Comparison of ENCODE assay signal across 8 mouse cellular contexts in genomic region chr3:22077657-22078475, GRCm38 (mm10). TPM values are rescaled to one million over a fixed set of nuclear protein-coding genes. Genes with fewer than 3 reads are reported as not detected.
DNase-seq lines count a peak whose midpoint lies in the region; ATAC-seq and TF ChIP-seq lines count a peak whose summit lies in the region.

No protein-coding gene starts in this region.

- H3K4me3 ChIP-seq in erythroblast, embryonic 14.5 days (replicated peaks) = peak overlapping the region; percentile 84
- peak overlapping the region; percentile 37 for H3K4me3 ChIP-seq in bone marrow, adult 2 months (replicated peaks; ENCODE audit: control insufficient read depth, low read depth, low read length)
- H3K4me3 ChIP-seq in forebrain, embryonic 11.5 days (ENCODE audit: low read depth, low read length) = peak overlapping the region; percentile 90
- H3K4me3 ChIP-seq in hindbrain, embryonic 14.5 days (replicated peaks; ENCODE audit: low read length) = peak overlapping the region; percentile 98
- H3K4me3 ChIP-seq in limb, embryonic 11.5 days (ENCODE audit: low read depth, low read length) = peak overlapping the region; percentile 80
- peak overlapping the region; percentile 81 for H3K4me3 ChIP-seq in midbrain, embryonic 15.5 days

- TF ChIP-seq POLR2A in bone marrow, adult 2 months (IDR thresholded peaks at IDR 0.05; ENCODE audit: borderline replicate concordance, control insufficient read depth, low read depth, low read length) = no peak

- H3K27ac ChIP-seq in bone marrow, adult 2 months (ENCODE audit: control insufficient read depth, insufficient read depth, low read depth, low read length, poor library complexity) = no peak overlapping the region
- H3K27ac ChIP-seq in forebrain, embryonic 11.5 days (ENCODE audit: low read depth, low read length) = no peak overlapping the region
- peak overlapping the region; percentile 99; the same call in 1 of the 2 replicates for H3K27ac ChIP-seq in hindbrain, embryonic 14.5 days
- no peak overlapping the region for H3K27ac ChIP-seq in limb, embryonic 11.5 days (replicated peaks; ENCODE audit: low read depth, low read length)
- peak overlapping the region; percentile 98 for H3K27ac ChIP-seq in midbrain, embryonic 15.5 days

- H3K9me3 ChIP-seq in erythroblast, embryonic 14.5 days (ENCODE audit: control insufficient read depth, low read length) = no peaks in the 10 kb centered on the region
- H3K9me3 ChIP-seq in forebrain, embryonic 11.5 days (ENCODE audit: control insufficient read depth, low read length) = no peaks in the 10 kb centered on the region
- no peaks in the 10 kb centered on the region for H3K9me3 ChIP-seq in hindbrain, embryonic 14.5 days (ENCODE audit: control insufficient read depth, low read length)
- H3K9me3 ChIP-seq in limb, embryonic 11.5 days (ENCODE audit: control insufficient read depth, low read length) = no peaks in the 10 kb centered on the region
- H3K9me3 ChIP-seq in midbrain, embryonic 15.5 days = no peaks in the 10 kb centered on the region

- ATAC-seq in erythroblast, adult 5-6 weeks (replicated peaks; ENCODE audit: low FRiP score, poor library complexity, severe bottlenecking) = no peak
- no peak for ATAC-seq in forebrain, embryonic 11.5 days (replicated peaks; ENCODE audit: low FRiP score)
- no peak for ATAC-seq in hindbrain, embryonic 14.5 days (ENCODE audit: low FRiP score)
- ATAC-seq in limb, embryonic 11.5 days (ENCODE audit: insufficient number of reproducible peaks, low FRiP score, low TSS enrichment, low read depth) = no peak
- no peak for ATAC-seq in midbrain, embryonic 15.5 days (replicated peaks)

- DNase-seq in forebrain, embryonic 11.5 days (ENCODE audit: low spot score) = peak; percentile 57
- DNase-seq in hindbrain, embryonic 14.5 days (ENCODE audit: low spot score) = no peak
- peak; percentile 47 for DNase-seq in limb, embryonic 11.5 days (ENCODE audit: low spot score)
- DNase-seq in thymus, postnatal 36 days = peak; percentile 38 to 54

- H3K4me1 ChIP-seq in erythroblast, embryonic 14.5 days (ENCODE audit: control insufficient read depth) = peaks cover 64% of the 10 kb centered on the region
- H3K4me1 ChIP-seq in bone marrow, adult 2 months (ENCODE audit: control insufficient read depth, insufficient read depth, low read length) = peaks cover 9% of the 10 kb centered on the region
- peaks cover 7% of the 10 kb centered on the region for H3K4me1 ChIP-seq in forebrain, embryonic 11.5 days (replicated peaks; ENCODE audit: control insufficient read depth, insufficient read depth, low read length)
- H3K4me1 ChIP-seq in hindbrain, embryonic 14.5 days (replicated peaks; ENCODE audit: control insufficient read depth, insufficient read depth, low read length) = peaks cover 47% of the 10 kb centered on the region
- H3K4me1 ChIP-seq in limb, embryonic 11.5 days (ENCODE audit: control insufficient read depth, insufficient read depth, low read length) = peaks cover 6% of the 10 kb centered on the region
- H3K4me1 ChIP-seq in midbrain, embryonic 15.5 days = peaks cover 38% of the 10 kb centered on the region

- no peak for TF ChIP-seq CTCF in bone marrow, adult 2 months (IDR thresholded peaks at IDR 0.05; ENCODE audit: control insufficient read depth, insufficient read depth, low read length)

- H3K27me3 ChIP-seq in erythroblast, embryonic 14.5 days (ENCODE audit: control insufficient read depth) = no peaks in the 10 kb centered on the region
- no peaks in the 10 kb centered on the region for H3K27me3 ChIP-seq in forebrain, embryonic 11.5 days (ENCODE audit: control insufficient read depth, insufficient read depth, low read length)
- H3K27me3 ChIP-seq in hindbrain, embryonic 14.5 days (ENCODE audit: control insufficient read depth, insufficient read depth, low read length) = no peaks in the 10 kb centered on the region
- H3K27me3 ChIP-seq in limb, embryonic 11.5 days (ENCODE audit: control insufficient read depth, insufficient read depth, low read length) = no peaks in the 10 kb centered on the region
- H3K27me3 ChIP-seq in midbrain, embryonic 15.5 days (replicated peaks) = no peaks in the 10 kb centered on the region

- H3K36me3 ChIP-seq in erythroblast, embryonic 14.5 days (ENCODE audit: control insufficient read depth) = peaks cover 10% of the 10 kb centered on the region
- no peaks in the 10 kb centered on the region for H3K36me3 ChIP-seq in forebrain, embryonic 11.5 days (ENCODE audit: control insufficient read depth, insufficient read depth, low read length)
- H3K36me3 ChIP-seq in hindbrain, embryonic 14.5 days (replicated peaks; ENCODE audit: control insufficient read depth, insufficient read depth) = no peaks in the 10 kb centered on the region
- H3K36me3 ChIP-seq in limb, embryonic 11.5 days (ENCODE audit: control insufficient read depth, insufficient read depth, low read length) = no peaks in the 10 kb centered on the region
- no peaks in the 10 kb centered on the region for H3K36me3 ChIP-seq in midbrain, embryonic 15.5 days (replicated peaks)

- H3K4me2 ChIP-seq in forebrain, embryonic 11.5 days (ENCODE audit: low read depth, low read length, severe bottlenecking) = peak overlapping the region; percentile 60
- H3K4me2 ChIP-seq in hindbrain, embryonic 14.5 days (replicated peaks) = peak overlapping the region; percentile 72
- H3K4me2 ChIP-seq in limb, embryonic 11.5 days (ENCODE audit: low read depth, severe bottlenecking) = peak overlapping the region; percentile 53
- H3K4me2 ChIP-seq in midbrain, embryonic 15.5 days = peak overlapping the region; percentile 53

- under 1% methylated on average over 9 of the region's 9 CpGs for WGBS in bone marrow, adult 2 months
- 3% methylated on average over 9 of the region's 9 CpGs for whole genome bisulfite sequencing in forebrain, embryonic 11.5 days
- WGBS in hindbrain, embryonic 14.5 days = 4% methylated on average over 9 of the region's 9 CpGs
- WGBS in limb, embryonic 11.5 days = 2% methylated on average over 9 of the region's 9 CpGs
- 2% methylated on average over 9 of the region's 9 CpGs for WGBS in midbrain, embryonic 15.5 days

- H3K9ac ChIP-seq in forebrain, embryonic 11.5 days (ENCODE audit: low read length) = peak overlapping the region; percentile 91; the same call in 1 of the 2 replicates
- H3K9ac ChIP-seq in hindbrain, embryonic 14.5 days = peak overlapping the region; percentile 94
- H3K9ac ChIP-seq in limb, embryonic 11.5 days (ENCODE audit: low read length) = peak overlapping the region; percentile 97
- H3K9ac ChIP-seq in midbrain, embryonic 15.5 days = peak overlapping the region; percentile 79; the same call in 1 of the 2 replicates

RNA-seq across cellular contexts. Expression of gene Tbl1xr1, which starts 1.4 kb away (rescaled TPM):
- polyA plus RNA-seq in erythroblast, embryonic 14.5 days (2012) = 0.02 and 0.53 TPM in 2 replicates
- 22.3 and 24.0 TPM in 2 replicates for total RNA-seq in erythroblast, adult 5-6 weeks (2015; ENCODE audit: low replicate concordance)
- total RNA-seq in erythroblast, adult 5-6 weeks (2017; ENCODE audit: low replicate concordance) = 15.9 and 19.8 TPM in 2 replicates
- 10.8 and 32.5 TPM in 2 replicates for polyA plus RNA-seq in bone marrow, adult 2 months (2011; ENCODE audit: insufficient read depth, insufficient read length, low replicate concordance, missing spikeins)
- 28.6 and 30.1 TPM in 2 replicates for polyA plus RNA-seq in forebrain, embryonic 11.5 days (2014; fragmentation: Nextera tagmentation; extraction: Ambion mirVana)
- 23.1 and 23.9 TPM in 2 replicates for polyA plus RNA-seq in hindbrain, embryonic 14.5 days (2014; fragmentation: Nextera tagmentation; extraction: Ambion mirVana)
- polyA plus RNA-seq in limb, embryonic 11.5 days (2014; fragmentation: Nextera tagmentation; extraction: Ambion mirVana) = 30.5 and 36.7 TPM in 2 replicates
- 16.1 and 16.2 TPM in 2 replicates for polyA plus RNA-seq in midbrain, embryonic 15.5 days (2015; fragmentation: Nextera tagmentation; extraction: Ambion mirVana)

Comparison
In these comparisons a context has a peak if more than half of its experiments do, and no peak if none do; other contexts are left out.
1. H3K4me3 ChIP-seq: peak in every context shown above with its lines; median percentile 98 in hindbrain, embryonic 14.5 days; 90 in forebrain, embryonic 11.5 days; 84 in erythroblast, embryonic 14.5 days; 81 in midbrain, embryonic 15.5 days; 80 in limb, embryonic 11.5 days; 37 in bone marrow, adult 2 months.
2. H3K27ac ChIP-seq: peak in hindbrain, embryonic 14.5 days (single experiment) and midbrain, embryonic 15.5 days (single experiment); none in bone marrow, adult 2 months (single experiment), forebrain, embryonic 11.5 days (single experiment) and limb, embryonic 11.5 days (single experiment).
3. Peak in every context shown above with its lines, with median percentiles within 50 percentile points of each other: H3K4me2 ChIP-seq and H3K9ac ChIP-seq.